Mouse (Mus musculus) heart, adult 2 months (tissue): ENCODE results near the gene Nav1.

Experiments used
- CTCF ChIP-seq: fragments of 200-600 bp; IDR thresholded peaks from 2 replicates; pipeline ENCODE4 v1.8.1; 2022; ENCODE audit warnings: antibody characterized with exemption, mild to moderate bottlenecking, moderate library complexity
- EP300 ChIP-seq: fragments of 200-500 bp; IDR thresholded peaks from 2 replicates; pipeline ENCODE4 v1.6.1; 2011; ENCODE audit warnings: low read depth, low read length, control low read depth; ENCODE audit not compliant: insufficient read depth
- POLR2A ChIP-seq: fragments of 200-500 bp; IDR thresholded peaks from 2 replicates; pipeline ENCODE4 v1.6.1; 2011; ENCODE audit warnings: mild to moderate bottlenecking, low read depth, low read length, control low read depth; ENCODE audit not compliant: insufficient read depth

DNA sequence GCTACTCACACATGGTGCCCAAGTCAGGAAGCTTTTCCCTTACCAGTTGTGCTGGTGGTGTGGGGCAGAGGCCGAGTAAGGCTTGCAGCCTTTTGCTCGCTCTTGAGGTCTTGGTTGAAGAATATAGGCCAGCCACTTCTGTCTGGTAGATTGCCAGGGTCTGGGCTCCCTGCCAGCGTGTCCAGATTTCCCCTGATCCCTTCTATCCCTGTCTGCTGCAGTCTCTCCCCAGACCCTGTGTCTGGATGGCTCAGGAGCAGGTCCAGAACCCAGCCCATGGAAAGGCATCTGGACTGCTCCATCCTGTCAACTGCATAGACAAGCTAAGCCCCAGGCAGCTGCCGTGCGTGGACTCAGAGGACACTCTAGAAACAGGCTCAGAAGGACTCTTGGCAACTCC lies 37.0 kb upstream of the Nav1 start:
- TF ChIP-seq EP300 (no peak), CTCF (no peak), POLR2A (no peak)
